Mouse (Mus musculus) CH12.LX (cell line): ENCODE measurements around the gene St3gal3. TPM values are rescaled to one million over a fixed set of nuclear protein-coding genes. Genes with fewer than 3 reads are reported as not detected.

Source experiments
- DNase-seq: peaks from one replicate; pipeline ENCODE4 v3.0.0-alpha.2; 2013; ENCODE audit errors: extremely low read depth
- H3K27ac ChIP-seq: 2 replicates; pipeline ENCODE4 v1.5.1; 2012; ENCODE audit warnings: low read depth, mild to moderate bottlenecking, control low read depth, moderate library complexity; ENCODE audit not compliant: insufficient read depth
- H3K27me3 ChIP-seq: replicated peaks from 2 replicates; pipeline ENCODE3; 2012; ENCODE audit warnings: inconsistent platforms
- H3K36me3 ChIP-seq, 2 experiments: replicated peaks in 1 of 2; 2 replicates each; pipeline versions ENCODE3 to v1.6.1; 2012; ENCODE audit warnings: inconsistent platforms in 1 of 2, low read length in 1 of 2, mild to moderate bottlenecking in 1 of 2, mixed read lengths in 1 of 2, moderate library complexity in 1 of 2; ENCODE audit not compliant: control insufficient read depth in 1 of 2, insufficient read depth in 1 of 2
- H3K4me1 ChIP-seq, 2 experiments: 2 replicates each; pipeline ENCODE4 v1.6.1; 2012; ENCODE audit warnings: inconsistent platforms in 1 of 2, moderate library complexity in 1 of 2; ENCODE audit not compliant: insufficient read depth in 2 of 2, control insufficient read depth in 1 of 2
- H3K4me2 ChIP-seq: 2 replicates; pipeline ENCODE4 v1.6.1; 2012; ENCODE audit warnings: low read depth, mild to moderate bottlenecking, control low read depth; ENCODE audit not compliant: poor library complexity, insufficient read depth, severe bottlenecking
- H3K4me3 ChIP-seq, 3 experiments: fragments of 150-350 bp in 1 of 3; sonication (generic) in 1 of 3; replicated peaks in 1 of 3; 2 replicates each; pipeline versions ENCODE3 to v1.5.1; 2011 to 2012; ENCODE audit warnings: low read depth in 2 of 3, low read length in 2 of 3, mild to moderate bottlenecking in 2 of 3, moderate library complexity in 2 of 3, control low read depth in 1 of 3, improper control_type of control experiment in 1 of 3, inconsistent platforms in 1 of 3, mixed read lengths in 1 of 3; ENCODE audit not compliant: poor library complexity in 1 of 3
- H3K79me2 ChIP-seq: replicated peaks from 2 replicates; pipeline ENCODE4 v1.6.1; 2012; ENCODE audit warnings: mild to moderate bottlenecking, moderate library complexity; ENCODE audit not compliant: control insufficient read depth, poor library complexity, insufficient read depth, severe bottlenecking; ENCODE audit errors: extremely low read depth
- H3K9ac ChIP-seq: 2 replicates; pipeline ENCODE4 v1.6.1; 2012; ENCODE audit warnings: low read depth, mild to moderate bottlenecking, control low read depth, moderate library complexity; ENCODE audit not compliant: insufficient read depth
- H3K9me3 ChIP-seq: replicated peaks from 2 replicates; pipeline ENCODE3; 2012; ENCODE audit warnings: low read length, inconsistent platforms, mixed read lengths
- BHLHE40 ChIP-seq: IDR thresholded peaks from 2 replicates; pipeline ENCODE4 v1.6.1; 2011; ENCODE audit warnings: mild to moderate bottlenecking, low read depth, low read length, improper control_type of control experiment
- CHD1 ChIP-seq: IDR thresholded peaks from 2 replicates; pipeline ENCODE4 v1.6.1; 2012; ENCODE audit warnings: low read depth, low read length, improper control_type of control experiment, inconsistent platforms
- CHD2 ChIP-seq: IDR thresholded peaks from 2 replicates; pipeline ENCODE4 v1.6.1; 2011; ENCODE audit warnings: low read length, improper control_type of control experiment
- E2F4 ChIP-seq: IDR thresholded peaks from 2 replicates; pipeline ENCODE4 v1.6.1; 2011; ENCODE audit warnings: low read depth, low read length, improper control_type of control experiment; ENCODE audit not compliant: insufficient replicate concordance
- EP300 ChIP-seq: IDR thresholded peaks from 2 replicates; pipeline ENCODE4 v1.6.1; 2011; ENCODE audit warnings: low read length, improper control_type of control experiment
- ETS1 ChIP-seq: conservative IDR thresholded peaks from 2 replicates; pipeline ENCODE4 v1.6.1; 2012; ENCODE audit warnings: low read depth, mild to moderate bottlenecking, inconsistent platforms, low read length, improper control_type of control experiment, moderate library complexity
- GABPA ChIP-seq: IDR thresholded peaks from 2 replicates; pipeline ENCODE4 v1.6.1; 2012; ENCODE audit warnings: low read depth, low read length, improper control_type of control experiment, inconsistent platforms; ENCODE audit not compliant: insufficient replicate concordance
- IRF4 ChIP-seq: IDR thresholded peaks from 2 replicates; pipeline ENCODE4 v1.6.1; 2014; ENCODE audit warnings: low read depth, mild to moderate bottlenecking, inconsistent platforms, low read length, improper control_type of control experiment
- JUN ChIP-seq: IDR thresholded peaks from 2 replicates; pipeline ENCODE4 v1.6.1; 2011; ENCODE audit warnings: low read depth, mild to moderate bottlenecking, low read length, improper control_type of control experiment, moderate library complexity; ENCODE audit not compliant: insufficient read depth
- JUND ChIP-seq: conservative IDR thresholded peaks from 2 replicates; pipeline ENCODE4 v1.6.1; 2011; ENCODE audit warnings: low read depth, low read length, improper control_type of control experiment
- KAT2A ChIP-seq: IDR thresholded peaks from 2 replicates; pipeline ENCODE4 v1.6.1; 2012; ENCODE audit warnings: low read length, improper control_type of control experiment, inconsistent platforms; ENCODE audit not compliant: insufficient replicate concordance
- MAFK ChIP-seq: IDR thresholded peaks from 2 replicates; pipeline ENCODE4 v1.6.1; 2011; ENCODE audit warnings: low read length, improper control_type of control experiment; ENCODE audit not compliant: insufficient replicate concordance
- MAX ChIP-seq: IDR thresholded peaks from 2 replicates; pipeline ENCODE4 v1.6.1; 2011; ENCODE audit warnings: low read length, improper control_type of control experiment
- MAZ ChIP-seq: IDR thresholded peaks from 2 replicates; pipeline ENCODE4 v1.6.1; 2012; ENCODE audit warnings: low read depth, mild to moderate bottlenecking, inconsistent platforms, low read length, improper control_type of control experiment, moderate library complexity
- MXI1 ChIP-seq: IDR thresholded peaks from 2 replicates; pipeline ENCODE4 v1.6.1; 2011; ENCODE audit warnings: mild to moderate bottlenecking, low read depth, low read length, improper control_type of control experiment
- NELFE ChIP-seq: IDR thresholded peaks from 2 replicates; pipeline ENCODE4 v1.6.1; 2011; ENCODE audit warnings: low read depth, low read length, improper control_type of control experiment
- PAX5 ChIP-seq: IDR thresholded peaks from 2 replicates; pipeline ENCODE4 v1.6.1; 2012; ENCODE audit warnings: low read length, inconsistent platforms, mixed read lengths
- TBP ChIP-seq: conservative IDR thresholded peaks from 2 replicates; pipeline ENCODE4 v1.6.1; 2011; ENCODE audit warnings: low read depth, low read length, improper control_type of control experiment
- TCF12 ChIP-seq: IDR thresholded peaks from 2 replicates; pipeline ENCODE4 v1.6.1; 2014; ENCODE audit warnings: low read depth, mild to moderate bottlenecking, inconsistent platforms, low read length, improper control_type of control experiment
- UBTF ChIP-seq: IDR thresholded peaks from 2 replicates; pipeline ENCODE4 v1.6.1; 2012; ENCODE audit warnings: low read depth, mild to moderate bottlenecking, inconsistent platforms, low read length, improper control_type of control experiment, moderate library complexity
- USF1 ChIP-seq: IDR thresholded peaks from 2 replicates; pipeline ENCODE4 v1.6.1; 2014; ENCODE audit warnings: low read depth, mild to moderate bottlenecking, inconsistent platforms, low read length, improper control_type of control experiment
- USF2 ChIP-seq: conservative IDR thresholded peaks from 2 replicates; pipeline ENCODE4 v1.6.1; 2011; ENCODE audit warnings: low read depth, low read length, improper control_type of control experiment
- ZKSCAN1 ChIP-seq: IDR thresholded peaks from 2 replicates; pipeline ENCODE4 v1.6.1; 2012; ENCODE audit warnings: low read depth, inconsistent platforms, low read length, improper control_type of control experiment, borderline replicate concordance
- ZMIZ1 ChIP-seq: IDR thresholded peaks from 2 replicates; pipeline ENCODE4 v1.6.1; 2012; ENCODE audit warnings: low read depth, mild to moderate bottlenecking, inconsistent platforms, low read length, improper control_type of control experiment
- ZNF384 ChIP-seq: IDR thresholded peaks from 2 replicates; pipeline ENCODE4 v1.6.1; 2012; ENCODE audit warnings: low read depth, low read length, improper control_type of control experiment, inconsistent platforms
- dilution Hi-C: fragments of 300-500 bp; cut with MboI; formaldehyde crosslinking; loops from 2 replicates; pipeline ENCODE4 v1.14.3; 2020; ENCODE audit warnings: low sequenced_read_pairs; ENCODE audit not compliant: extremely low pct_unique_long_range_greater_than_20kb, extremely low pct_ligation_motif_present
- in situ Hi-C: fragments of 300-500 bp; cut with MboI; formaldehyde crosslinking; loops from 3 replicates; pipeline ENCODE4 v1.14.3; 2019; ENCODE audit warnings: low sequenced_read_pairs, low pct_ligation_motif_present, low pct_unique_long_range_greater_than_20kb, mixed read lengths
- polyA plus RNA-seq: library from polyadenylated mRNA; unstranded; fragments of >175 nt; gene quantifications from 2 replicates; pipeline ENCODE4 v1.2.1, GENCODE M21; 2012; ENCODE audit warnings: low read depth; ENCODE audit not compliant: insufficient read length
- total RNA-seq, 2 experiments: library from RNA; depleted of rRNA; stranded (reverse); fragments of 300-350 nt in 1 of 2; fragments of >200 nt in 1 of 2; gene quantifications; 2 replicates each; pipeline ENCODE4 v1.2.3; 2012 to 2014

The St3gal3 gene
- total and polyA plus RNA-seq, 3 experiments: 7.1 to 10.1 (median 8.2) TPM

GRCm38 (mm10) chr4:118025381-118025780 is 109.3 kb downstream of the St3gal3 start:
- no peaks in the 10 kb centered on the region for H3K27me3 ChIP-seq
- H3K36me3 ChIP-seq: peaks cover 0 to 13% of the 10 kb centered on the region in 2 experiments
- H3K4me1 ChIP-seq: peaks cover 3 to 9% of the 10 kb centered on the region in 2 experiments; a peak in 2 of 4 replicates
- dilution Hi-C loops: no loop called here
- no peak for TF ChIP-seq KAT2A
- no peak for TF ChIP-seq CHD2
- no peak for TF ChIP-seq NELFE
- no peak for TF ChIP-seq ETS1
- TF ChIP-seq TCF12: no peak
- TF ChIP-seq ZNF384: no peak
- TF ChIP-seq UBTF: no peak
- no peak for TF ChIP-seq JUN
- no peak for TF ChIP-seq USF1
- no peak for TF ChIP-seq ZMIZ1
- no peak for TF ChIP-seq EP300
- TF ChIP-seq MAFK: no peak
- no peak for TF ChIP-seq PAX5
- TF ChIP-seq JUND: no peak
- TF ChIP-seq MAZ: no peak
- TF ChIP-seq IRF4: no peak
- no peaks in the 10 kb centered on the region for H3K79me2 ChIP-seq
- no peak overlapping the region for H3K4me3 ChIP-seq
- H3K4me2 ChIP-seq: no peak overlapping the region
- in situ Hi-C loops: no loop called here
- no peak for DNase-seq
- H3K9ac ChIP-seq: no peak overlapping the region
- H3K27ac ChIP-seq: no peak overlapping the region
- no peaks in the 10 kb centered on the region for H3K9me3 ChIP-seq

- in situ Hi-C loops (no loop called here), dilution Hi-C loops (no loop called here)
- H3K79me2 ChIP-seq: no peaks in the 10 kb centered on the region
- H3K4me2 ChIP-seq: no peak overlapping the region
- peaks cover 0 to 13% of the 10 kb centered on the region in 2 experiments for H3K36me3 ChIP-seq
- no peaks in the 10 kb centered on the region for H3K4me1 ChIP-seq
- DNase-seq: no peak
- no peak overlapping the region for H3K9ac ChIP-seq
- H3K27me3 ChIP-seq: no peaks in the 10 kb centered on the region
- no peak overlapping the region for H3K27ac ChIP-seq
- no peaks in the 10 kb centered on the region for H3K9me3 ChIP-seq
- H3K4me3 ChIP-seq: no peak overlapping the region
- TF ChIP-seq BHLHE40: no peak
- TF ChIP-seq CHD2: no peak
- TF ChIP-seq PAX5: no peak
- TF ChIP-seq ZNF384: no peak
- no peak for TF ChIP-seq MXI1
- TF ChIP-seq USF2: no peak
- no peak for TF ChIP-seq NELFE
- TF ChIP-seq E2F4: no peak
- TF ChIP-seq JUND: no peak
- TF ChIP-seq CHD1: no peak
- no peak for TF ChIP-seq MAX
- TF ChIP-seq GABPA: no peak
- TF ChIP-seq ZKSCAN1: no peak
- TF ChIP-seq TBP: no peak
These were observed 111.9 kb downstream of the St3gal3 start for GRCm38 (mm10) chr4:118022811-118023210.
